Mouse (Mus musculus) stomach, embryonic 14.5 days (tissue): ENCODE measurements around the gene Raet1e. TPM values are rescaled to one million over a fixed set of nuclear protein-coding genes. Genes with fewer than 3 reads are reported as not detected.
"Not testable (repeated sequence)": the region's sequence is repeated elsewhere in the genome, so short reads cannot be mapped to it uniquely, and the experiment has no call there.

Source experiments
- ATAC-seq: fragments of 200-750 bp; cut with Nextera tagmentation; 2 replicates; pipeline ENCODE4 v1.8.0; 2017; ENCODE audit warnings: low read depth, moderate TSS enrichment; ENCODE audit not compliant: insufficient number of reproducible peaks, insufficient read depth, low FRiP score
- H3K27ac ChIP-seq: fragments of 300-500 bp; sonication (generic); 2 replicates; pipeline ENCODE4 v1.5.1; 2014; ENCODE audit warnings: mild to moderate bottlenecking, low read length, moderate library complexity, mixed read lengths
- H3K27me3 ChIP-seq: fragments of 300-500 bp; sonication (generic); 2 replicates; pipeline ENCODE4 v1.6.1; 2014; ENCODE audit warnings: low read length, control low read depth, mixed read lengths; ENCODE audit not compliant: control insufficient read depth, insufficient read depth
- H3K36me3 ChIP-seq: fragments of 300-500 bp; sonication (generic); 2 replicates; pipeline ENCODE4 v1.6.1; 2014; ENCODE audit warnings: mild to moderate bottlenecking, control low read depth, low read length, moderate library complexity, mixed read lengths; ENCODE audit not compliant: control insufficient read depth, insufficient read depth
- H3K4me1 ChIP-seq: fragments of 300-500 bp; sonication (generic); 2 replicates; pipeline ENCODE4 v1.6.1; 2014; ENCODE audit warnings: low read length, control low read depth, mixed read lengths; ENCODE audit not compliant: control insufficient read depth, insufficient read depth
- H3K4me2 ChIP-seq: fragments of 300-500 bp; sonication (generic); replicated peaks from 2 replicates; pipeline ENCODE4 v1.6.1; 2014; ENCODE audit warnings: low read depth, low read length, control low read depth
- H3K4me3 ChIP-seq: fragments of 300-500 bp; sonication (generic); 2 replicates; pipeline ENCODE4 v1.5.1; 2014; ENCODE audit warnings: low read depth, low read length, control low read depth
- H3K9ac ChIP-seq: fragments of 300-500 bp; sonication (generic); replicated peaks from 2 replicates; pipeline ENCODE4 v1.6.1; 2014; ENCODE audit warnings: low read depth, mild to moderate bottlenecking, control low read depth, low read length, moderate library complexity, mixed read lengths
- H3K9me3 ChIP-seq: fragments of 300-500 bp; sonication (generic); 2 replicates; pipeline ENCODE4 v1.6.1; 2016; ENCODE audit warnings: low read depth, low read length, control low read depth; ENCODE audit not compliant: control insufficient read depth
- WGBS: fragments of 180-500 bp; shearing (Covaris S2); extraction: QIAGEN DNeasy Blood & Tissue Kit; methylation state at CpG from one replicate; pipeline ENCODE4 v1.1.7; 2014; 5-methylcytosine and 5-hydroxymethylcytosine counted together
- polyA plus RNA-seq: library from polyadenylated mRNA; unstranded; fragments of >200 nt; fragmentation: Nextera tagmentation; extraction: Ambion mirVana; gene quantifications from 2 replicates; pipeline ENCODE4 v1.2.1, GENCODE M21; 2014

Gene Raet1e
- 11.3 and 12.5 TPM in 2 replicates for polyA plus RNA-seq

DNA sequence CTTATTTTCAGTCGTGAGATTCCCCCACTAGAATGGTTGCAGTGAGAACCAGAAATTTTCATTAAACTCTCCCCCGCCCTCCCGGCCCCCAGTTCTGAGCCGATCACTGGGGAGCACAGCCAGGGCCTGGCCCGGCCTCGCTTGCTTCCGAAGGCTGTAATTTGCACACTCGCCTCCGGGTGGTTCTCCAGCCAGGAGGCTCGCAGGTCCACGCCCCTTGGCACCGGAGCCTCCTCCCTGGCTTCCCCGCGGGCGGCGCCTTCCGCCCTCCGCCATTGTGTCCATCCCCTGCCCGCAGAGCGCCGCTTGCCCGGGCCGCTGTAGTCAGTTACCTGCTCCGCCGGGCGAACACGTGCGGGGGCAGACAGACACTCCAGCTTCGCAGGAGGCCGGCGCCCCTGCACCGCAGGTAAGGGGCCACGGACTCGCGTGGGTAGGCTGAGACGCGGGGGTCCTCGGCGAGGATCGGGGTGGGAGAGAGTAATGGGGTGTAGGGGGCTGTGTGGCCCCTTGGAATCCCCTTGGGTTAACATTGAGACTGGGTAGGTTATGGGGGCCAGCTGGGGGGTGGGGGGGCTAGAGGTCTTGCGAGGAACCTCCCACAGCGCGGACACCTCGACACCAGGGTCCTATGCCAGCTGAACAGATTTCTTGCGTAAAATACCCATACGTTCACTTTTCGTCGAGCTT, at the start of gene Raet1e, which contains the start of gene H60b:
Raet1e (plus strand) TSS at position 260 of the 690 bp plus-strand sequence.
H60b (plus strand) TSS at position 277 of the 690 bp plus-strand sequence.
- peaks cover 25% of the 10 kb centered on the region for H3K27me3 ChIP-seq

DNA sequence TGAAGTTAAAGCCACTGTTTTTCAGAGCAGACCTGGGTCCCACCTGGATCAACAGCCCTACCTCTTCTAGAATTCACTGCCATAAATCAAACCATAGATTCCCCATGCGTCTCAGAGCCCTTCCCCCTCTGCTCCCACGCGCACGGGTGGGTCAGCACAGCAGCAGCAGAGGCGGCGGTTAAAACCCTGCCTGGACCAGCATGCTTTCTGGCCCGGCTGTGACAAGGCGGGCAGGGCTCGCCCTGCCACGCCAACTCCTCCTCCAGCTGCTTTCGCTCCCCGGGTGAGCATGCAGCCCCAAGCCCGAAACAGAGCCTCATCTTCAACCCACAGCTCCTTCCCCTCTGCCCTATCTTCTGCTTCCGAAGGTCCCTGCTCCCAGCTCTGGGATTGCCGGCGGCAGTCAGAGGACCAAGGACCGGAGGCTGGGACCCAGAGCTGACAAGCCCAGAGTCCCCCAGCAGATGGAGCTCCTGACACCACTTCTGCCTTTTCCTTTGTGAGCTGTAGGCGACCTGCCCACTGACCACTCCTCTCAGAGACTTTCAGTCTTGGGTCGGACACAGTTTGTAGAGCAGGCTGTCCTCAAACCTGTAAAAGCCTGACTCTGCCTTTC, 17.6 kb upstream of the Raet1e start:
- no peak; the same call in 1 of the 2 replicates for ATAC-seq
- Histone ChIP-seq H3K27me3 (no peaks in the 10 kb centered on the region), H3K4me2 (peak overlapping the region; percentile 52), H3K9me3 (no peaks in the 10 kb centered on the region), H3K4me1 (no peaks in the 10 kb centered on the region), H3K4me3 (peak overlapping the region; percentile 26), H3K27ac (no peak overlapping the region), H3K9ac (0 out of 2 replicates have a peak overlapping the region, but pooled peaks have one; percentile 11), H3K36me3 (no peaks in the 10 kb centered on the region)
- WGBS = under 1% methylated on average over 19 of the region's 19 CpGs

More for the DNA sequence above, at the start of gene Raet1e, which contains the start of gene H60b:
- not testable (repeated sequence) for H3K4me1 ChIP-seq, H3K36me3 ChIP-seq, H3K27ac ChIP-seq, H3K9ac ChIP-seq, H3K9me3 ChIP-seq
- WGBS = under 1% methylated on average over 46 of the region's 48 CpGs
- Histone ChIP-seq H3K4me3 (peak within 1 kb of the TSS; percentile 34), H3K4me2 (peak within 1 kb of the TSS; percentile 43)
- ATAC-seq = peak; percentile 91

DNA sequence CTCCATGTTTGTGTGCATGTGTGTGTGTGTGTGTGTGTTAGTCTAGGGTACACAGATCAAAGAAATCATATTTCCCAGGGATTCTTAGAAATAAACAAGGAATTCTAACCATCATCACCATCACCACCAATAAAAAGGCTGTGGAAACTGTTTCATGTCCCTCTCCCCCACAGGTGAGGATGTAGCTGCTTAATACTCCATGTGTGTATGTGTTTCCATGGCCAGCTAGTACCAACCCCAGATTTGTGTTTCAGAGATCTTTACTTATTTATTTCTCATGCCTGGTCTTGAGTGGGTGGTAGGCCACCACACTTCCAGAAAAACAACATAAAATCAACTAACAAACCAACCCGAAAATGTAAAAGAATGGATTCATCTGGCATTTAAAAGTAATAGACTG, 16.2 kb upstream of the Raet1e start:
- not testable (repeated sequence) for H3K4me3 ChIP-seq, H3K27ac ChIP-seq, H3K9me3 ChIP-seq, H3K36me3 ChIP-seq, H3K4me1 ChIP-seq, H3K27me3 ChIP-seq, ATAC-seq, H3K4me2 ChIP-seq, H3K9ac ChIP-seq
- WGBS = 85% methylated on average over 1 of the region's 1 CpGs

DNA sequence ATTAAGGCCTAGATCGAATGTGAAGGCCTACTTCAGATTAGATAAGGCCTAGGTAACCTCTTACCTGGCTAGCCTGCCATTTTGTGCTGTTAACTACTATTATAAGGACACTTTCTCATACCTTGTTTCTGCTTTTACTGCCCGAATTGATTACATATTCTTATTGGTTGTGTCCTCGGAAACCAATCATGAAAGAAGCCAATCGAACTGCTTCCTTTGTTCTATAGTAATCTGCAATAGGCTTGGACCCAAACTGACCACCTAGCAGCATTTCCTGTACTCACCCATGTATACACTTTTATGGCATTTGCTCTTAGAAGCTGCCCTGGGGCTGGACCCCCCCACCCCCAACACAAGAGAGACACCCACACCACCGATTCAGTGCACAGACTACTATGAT, 15.4 kb upstream of the Raet1e start:
- H3K9me3 ChIP-seq = no peaks in the 10 kb centered on the region
- ATAC-seq = no peak
- WGBS = 81% methylated on average over 5 of the region's 5 CpGs

DNA sequence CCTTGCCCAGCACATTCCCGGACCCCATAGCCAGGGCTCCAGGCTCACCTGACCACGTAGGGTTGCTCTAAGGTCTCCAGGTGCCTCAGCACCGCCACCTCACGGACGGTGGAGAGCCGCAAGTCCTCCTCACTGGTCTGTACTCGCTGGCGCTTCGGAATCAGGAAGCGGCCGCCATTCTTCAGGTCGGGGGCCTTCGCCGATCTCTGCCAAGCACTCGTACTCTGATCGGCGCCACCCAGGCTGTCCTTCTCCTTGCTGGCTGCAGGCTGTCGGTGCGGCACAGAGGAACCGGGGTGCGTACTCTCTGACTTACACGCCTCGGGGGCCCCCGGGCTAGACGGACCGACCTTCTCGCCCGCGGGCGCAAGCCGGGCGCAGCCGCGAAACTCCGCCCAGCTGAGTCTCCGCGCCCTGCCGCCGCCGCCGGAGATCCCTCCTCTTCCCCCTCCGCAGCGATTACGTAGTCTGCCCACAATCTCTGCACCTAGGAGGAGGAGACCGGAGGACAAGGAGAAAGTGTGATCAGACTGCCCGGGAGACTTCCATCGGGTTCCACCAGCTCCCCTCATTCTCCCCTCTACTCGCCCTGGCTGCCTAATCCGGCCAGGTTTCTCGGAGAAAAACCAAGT, 9.8 kb upstream of the Raet1e start:
- peak overlapping the region; percentile 78; the same call in 1 of the 2 replicates for H3K27ac ChIP-seq
- peak overlapping the region; percentile 51 for H3K9ac ChIP-seq
- H3K4me2 ChIP-seq = peak overlapping the region; percentile 97
- no peaks in the 10 kb centered on the region for H3K9me3 ChIP-seq
- ATAC-seq = peak; percentile 89
- no peaks in the 10 kb centered on the region for H3K36me3 ChIP-seq
- peak overlapping the region; percentile 61 for H3K4me3 ChIP-seq
- H3K4me1 ChIP-seq = peaks cover 8% of the 10 kb centered on the region; the same call in 1 of the 2 replicates
- under 1% methylated on average over 49 of the region's 50 CpGs for WGBS
- H3K27me3 ChIP-seq = 0 out of 2 replicates have a peak, but pooled peaks cover 6% of the 10 kb centered on the region

More for the DNA sequence above, 15.4 kb upstream of the Raet1e start:
- no peak overlapping the region for H3K27ac ChIP-seq
- no peak overlapping the region for H3K4me2 ChIP-seq
- no peaks in the 10 kb centered on the region for H3K4me1 ChIP-seq
- H3K27me3 ChIP-seq = no peaks in the 10 kb centered on the region
- H3K36me3 ChIP-seq = no peaks in the 10 kb centered on the region
- H3K9ac ChIP-seq = no peak overlapping the region
- no peak overlapping the region for H3K4me3 ChIP-seq

DNA sequence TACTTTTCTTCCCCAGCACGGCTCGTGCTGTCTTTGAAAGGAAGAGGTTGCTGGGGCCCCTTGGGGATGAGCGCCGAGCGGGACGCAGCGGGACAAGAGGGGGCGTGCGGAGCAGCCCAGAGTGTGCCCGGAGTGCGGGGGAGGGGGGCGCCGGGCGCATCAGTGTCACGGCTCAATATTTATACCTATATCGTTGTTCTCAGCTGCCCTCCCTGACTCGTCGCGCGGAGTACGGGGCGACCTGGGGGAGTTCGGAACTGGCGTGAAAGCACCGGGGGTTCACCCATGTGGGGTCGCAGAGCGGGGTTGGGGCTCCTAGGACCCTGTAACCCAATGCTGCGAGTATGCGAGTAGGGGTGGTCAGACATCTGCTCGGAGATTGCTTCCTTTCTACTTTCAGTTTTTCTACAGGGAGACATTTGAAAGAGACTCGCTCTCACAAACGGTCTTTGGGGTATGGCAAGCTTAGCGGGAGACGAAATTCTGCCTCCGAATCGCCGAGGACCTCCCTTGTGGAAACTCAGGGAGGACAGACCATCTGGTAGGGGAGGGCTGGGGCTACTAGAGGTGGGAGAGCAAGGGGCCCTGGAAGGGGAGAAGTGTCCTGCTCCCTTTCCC, 9.2 kb upstream of the Raet1e start, which contains the start of gene E030030I06Rik:
E030030I06Rik (minus strand) TSS at position 198 of the 618 bp plus-strand sequence.
- under 1% methylated on average over 37 of the region's 37 CpGs for WGBS
- H3K9ac ChIP-seq = peak within 1 kb of the TSS; percentile 51
- peak within 1 kb of the TSS; percentile 78; the same call in 1 of the 2 replicates for H3K27ac ChIP-seq
- no peaks in the 10 kb centered on the region for H3K9me3 ChIP-seq
- H3K4me3 ChIP-seq = peak within 1 kb of the TSS; percentile 61
- H3K27me3 ChIP-seq = 0 out of 2 replicates have a peak, but pooled peaks cover 6% of the 10 kb centered on the region
- ATAC-seq = peak; percentile 42; the same call in 1 of the 2 replicates
- peaks cover 8% of the 10 kb centered on the region; the same call in 1 of the 2 replicates for H3K4me1 ChIP-seq
- H3K36me3 ChIP-seq = no peaks in the 10 kb centered on the region
- peak within 1 kb of the TSS; percentile 97 for H3K4me2 ChIP-seq

- Histone ChIP-seq H3K27me3 (0 out of 2 replicates have a peak, but pooled peaks cover 6% of the 10 kb centered on the region), H3K36me3 (no peaks in the 10 kb centered on the region), H3K27ac (no peak overlapping the region), H3K4me3 (peak overlapping the region; percentile 61), H3K4me1 (peaks cover 8% of the 10 kb centered on the region; the same call in 1 of the 2 replicates), H3K9ac (no peak overlapping the region), H3K4me2 (peak overlapping the region; percentile 97), H3K9me3 (no peaks in the 10 kb centered on the region)
- under 1% methylated on average over 50 of the region's 50 CpGs for WGBS
- ATAC-seq = no peak
Measured at GRCm38 (mm10) chr10:22149691-22150465, 8.5 kb upstream of the Raet1e start.
